Mouse (Mus musculus): ENCODE measurements around the gene Igsf9.

- TF ChIP-seq POLR2A (IDR thresholded peaks at IDR 0.05; ENCODE audit: insufficient read length, low read depth): no peak
- no peak for TF ChIP-seq E2F4 (IDR thresholded peaks at IDR 0.05; ENCODE audit: insufficient read depth)
- no peak for TF ChIP-seq USF1 (IDR thresholded peaks at IDR 0.05; ENCODE audit: low read depth)
- no peak for TF ChIP-seq TCF12 (IDR thresholded peaks at IDR 0.05; ENCODE audit: insufficient read depth, poor library complexity, severe bottlenecking)
These were observed 41.1 kb upstream of the Igsf9 start for GRCm38 (mm10) chr1:172440521-172440920.
